Mouse (Mus musculus) limb, embryonic 11.5 days (tissue): ENCODE results near the gene 2210011C24Rik. TPM values are rescaled to one million over a fixed set of nuclear protein-coding genes. Genes with fewer than 3 reads are reported as not detected.

Source experiments
- ATAC-seq: fragments of 200-750 bp; cut with Nextera tagmentation; 2 replicates; pipeline ENCODE4 v1.8.0; 2017; ENCODE audit warnings: low read depth; ENCODE audit not compliant: insufficient number of reproducible peaks, low FRiP score, low TSS enrichment
- DNase-seq: peaks from one replicate; pipeline ENCODE4 v3.0.0-alpha.2; 2015; ENCODE audit warnings: low spot score
- H3K27ac ChIP-seq: fragments of 300-500 bp; sonication (generic); replicated peaks from 2 replicates; pipeline ENCODE4 v1.5.1; 2014; ENCODE audit warnings: low read depth, mild to moderate bottlenecking, low read length
- H3K27me3 ChIP-seq: fragments of 300-500 bp; sonication (generic); 2 replicates; pipeline ENCODE4 v1.6.1; 2014; ENCODE audit warnings: mild to moderate bottlenecking, low read length, mixed read lengths; ENCODE audit not compliant: control insufficient read depth, insufficient read depth
- H3K36me3 ChIP-seq: fragments of 300-500 bp; sonication (generic); 2 replicates; pipeline ENCODE4 v1.6.1; 2014; ENCODE audit warnings: mild to moderate bottlenecking, low read length, moderate library complexity, mixed read lengths; ENCODE audit not compliant: control insufficient read depth, insufficient read depth
- H3K4me1 ChIP-seq: fragments of 300-500 bp; sonication (generic); 2 replicates; pipeline ENCODE4 v1.6.1; 2014; ENCODE audit warnings: low read length, mixed read lengths; ENCODE audit not compliant: control insufficient read depth, insufficient read depth
- H3K4me2 ChIP-seq: fragments of 300-500 bp; sonication (generic); 2 replicates; pipeline ENCODE4 v1.6.1; 2014; ENCODE audit warnings: low read depth, mild to moderate bottlenecking, moderate library complexity; ENCODE audit not compliant: severe bottlenecking
- H3K4me3 ChIP-seq: fragments of 300-500 bp; sonication (generic); 2 replicates; pipeline ENCODE4 v1.5.1; 2014; ENCODE audit warnings: low read depth, low read length
- H3K9ac ChIP-seq: fragments of 300-500 bp; sonication (generic); 2 replicates; pipeline ENCODE4 v1.6.1; 2014; ENCODE audit warnings: mild to moderate bottlenecking, low read length
- H3K9me3 ChIP-seq: fragments of 300-500 bp; sonication (generic); 2 replicates; pipeline ENCODE4 v1.6.1; 2016; ENCODE audit warnings: low read length; ENCODE audit not compliant: control insufficient read depth
- WGBS: fragments of 180-500 bp; shearing (Covaris S2); extraction: QIAGEN DNeasy Blood & Tissue Kit; methylation state at CpG from one replicate; pipeline ENCODE4 v1.1.7; 2014; 5-methylcytosine and 5-hydroxymethylcytosine counted together
- polyA plus RNA-seq: library from polyadenylated mRNA; unstranded; fragments of >200 nt; fragmentation: Nextera tagmentation; extraction: Ambion mirVana; gene quantifications from 2 replicates; pipeline ENCODE4 v1.2.1, GENCODE M21; 2014

The 2210011C24Rik gene
- polyA plus RNA-seq, 1 experiment from 2014 or later, result 0.35 TPM

DNA sequence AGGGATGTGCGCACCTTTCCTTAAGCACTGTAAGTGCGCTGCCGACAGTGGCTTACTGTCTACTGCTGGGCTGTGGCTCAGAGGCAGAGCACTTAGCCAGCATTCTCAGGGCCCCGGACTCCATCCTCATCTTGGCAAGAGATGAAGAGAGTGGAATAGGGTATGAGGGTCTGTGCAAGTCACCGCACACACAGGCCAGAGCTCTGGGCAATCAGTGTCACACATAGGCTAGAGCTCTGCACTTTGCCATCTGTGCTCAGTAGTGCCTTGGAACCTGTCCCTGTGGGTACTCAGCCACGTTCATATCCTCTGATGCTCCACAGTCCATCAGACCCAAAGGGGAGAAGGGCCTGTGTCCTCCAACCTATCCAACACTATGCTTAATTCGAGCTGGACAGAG lies 30.4 kb downstream of the 2210011C24Rik start:
- ATAC-seq, result no peak
- no peak overlapping the region for H3K4me3 ChIP-seq
- peaks cover 8% of the 10 kb centered on the region for H3K4me1 ChIP-seq
- no peaks in the 10 kb centered on the region for H3K27me3 ChIP-seq
- no peak overlapping the region for H3K9ac ChIP-seq
- no peak for DNase-seq
- 97% methylated on average over 7 of the region's 7 CpGs for WGBS
- no peaks in the 10 kb centered on the region for H3K9me3 ChIP-seq
- no peak overlapping the region for H3K4me2 ChIP-seq
- peaks cover 20% of the 10 kb centered on the region for H3K36me3 ChIP-seq
- no peak overlapping the region for H3K27ac ChIP-seq

DNA sequence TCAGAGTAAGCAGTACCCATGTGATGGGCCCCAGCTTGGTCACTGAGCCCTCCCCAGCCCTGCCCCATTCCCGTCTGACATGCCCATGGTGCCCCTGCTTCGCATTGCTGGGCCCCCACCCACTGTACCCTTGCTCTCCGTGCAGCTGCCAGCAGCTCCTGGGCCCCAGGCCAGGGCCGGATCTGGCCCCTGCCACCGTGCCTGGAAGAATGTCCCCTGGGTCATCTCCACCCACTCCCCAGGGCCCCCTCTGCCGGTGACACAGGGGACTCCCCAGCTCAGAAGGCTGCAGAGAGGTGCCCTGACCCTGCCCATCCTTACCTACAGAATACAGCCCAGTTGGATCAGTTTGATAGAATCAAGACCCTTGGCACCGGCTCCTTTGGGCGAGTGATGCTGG lies 31.1 kb downstream of the 2210011C24Rik start:
- Histone ChIP-seq H3K4me1 (peaks cover 8% of the 10 kb centered on the region), H3K36me3 (peaks cover 17% of the 10 kb centered on the region), H3K27me3 (no peaks in the 10 kb centered on the region), H3K4me2 (no peak overlapping the region), H3K9ac (no peak overlapping the region), H3K9me3 (no peaks in the 10 kb centered on the region), H3K27ac (no peak overlapping the region), H3K4me3 (no peak overlapping the region)
- 79% methylated on average over 8 of the region's 8 CpGs for WGBS
- DNase-seq (no peak), ATAC-seq (no peak)

DNA sequence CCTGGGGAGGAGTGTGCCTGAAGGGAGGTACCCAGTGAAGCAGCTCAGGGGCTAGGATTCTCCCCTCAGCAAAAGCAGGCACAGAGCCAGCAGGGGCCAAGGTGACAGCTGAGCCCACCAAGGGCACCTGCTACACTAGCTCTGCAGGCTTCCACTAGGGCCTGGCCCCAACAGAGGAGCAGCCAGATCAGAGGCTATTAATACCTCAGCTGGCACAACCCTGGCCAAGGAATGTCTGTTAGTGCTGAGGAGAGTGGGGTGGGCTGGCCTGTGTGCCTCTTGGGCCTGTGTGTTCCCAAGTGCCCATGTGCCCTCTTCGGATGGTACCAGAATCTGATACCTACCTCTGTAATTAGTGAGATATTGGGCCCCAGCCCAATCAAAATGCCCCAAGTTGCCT lies 31.7 kb downstream of the 2210011C24Rik start:
- DNase-seq (no peak), ATAC-seq (no peak)
- Histone ChIP-seq H3K4me3 (no peak overlapping the region), H3K36me3 (peaks cover 17% of the 10 kb centered on the region), H3K4me2 (no peak overlapping the region), H3K9me3 (no peaks in the 10 kb centered on the region), H3K27ac (no peak overlapping the region), H3K4me1 (peaks cover 8% of the 10 kb centered on the region), H3K9ac (no peak overlapping the region), H3K27me3 (no peaks in the 10 kb centered on the region)
- 89% methylated on average over 1 of the region's 1 CpGs for WGBS

DNA sequence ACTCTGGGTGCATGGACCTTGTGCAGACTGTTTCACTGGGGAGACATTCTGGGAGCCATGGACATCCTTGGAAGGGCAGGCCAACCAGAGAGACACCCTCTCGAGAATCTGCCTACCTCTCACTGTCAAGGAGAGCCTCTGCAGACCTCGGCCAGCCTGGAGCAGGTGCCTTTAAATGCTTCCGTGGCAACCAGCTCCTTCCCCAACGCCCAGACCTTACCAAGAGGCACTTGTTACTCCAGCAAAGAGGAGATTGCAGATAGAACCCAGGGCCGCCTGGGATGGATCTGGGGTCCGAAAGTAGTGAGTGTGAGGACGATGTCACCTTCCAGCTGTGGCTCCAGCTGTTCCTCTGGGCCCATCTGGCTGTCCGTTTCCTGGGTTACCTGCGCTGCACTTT lies 33.8 kb downstream of the 2210011C24Rik start:
- ATAC-seq (no peak), DNase-seq (no peak)
- Histone ChIP-seq H3K9ac (no peak overlapping the region; the same call in 1 of the 2 replicates), H3K4me2 (no peak overlapping the region), H3K27me3 (no peaks in the 10 kb centered on the region), H3K4me3 (no peak overlapping the region), H3K4me1 (peaks cover 18% of the 10 kb centered on the region), H3K27ac (no peak overlapping the region), H3K9me3 (no peaks in the 10 kb centered on the region), H3K36me3 (peaks cover 11% of the 10 kb centered on the region)
- 73% methylated on average over 9 of the region's 9 CpGs for whole genome bisulfite sequencing

- Histone ChIP-seq H3K27me3 (no peaks in the 10 kb centered on the region), H3K27ac (peak overlapping the region; percentile 33; the same call in 1 of the 2 replicates), H3K36me3 (peaks cover 9% of the 10 kb centered on the region), H3K4me2 (0 out of 2 replicates have a peak overlapping the region, but pooled peaks have one; percentile 10), H3K4me3 (no peak overlapping the region), H3K9me3 (no peaks in the 10 kb centered on the region), H3K9ac (peak overlapping the region; percentile 13; the same call in 1 of the 2 replicates), H3K4me1 (peaks cover 18% of the 10 kb centered on the region)
- DNase-seq (no peak), ATAC-seq (no peak)
- 51% methylated on average over 6 of the region's 6 CpGs for WGBS
Observed at GRCm38 (mm10) chr8:83977646-83978045, 34.3 kb downstream of the 2210011C24Rik start.

DNA sequence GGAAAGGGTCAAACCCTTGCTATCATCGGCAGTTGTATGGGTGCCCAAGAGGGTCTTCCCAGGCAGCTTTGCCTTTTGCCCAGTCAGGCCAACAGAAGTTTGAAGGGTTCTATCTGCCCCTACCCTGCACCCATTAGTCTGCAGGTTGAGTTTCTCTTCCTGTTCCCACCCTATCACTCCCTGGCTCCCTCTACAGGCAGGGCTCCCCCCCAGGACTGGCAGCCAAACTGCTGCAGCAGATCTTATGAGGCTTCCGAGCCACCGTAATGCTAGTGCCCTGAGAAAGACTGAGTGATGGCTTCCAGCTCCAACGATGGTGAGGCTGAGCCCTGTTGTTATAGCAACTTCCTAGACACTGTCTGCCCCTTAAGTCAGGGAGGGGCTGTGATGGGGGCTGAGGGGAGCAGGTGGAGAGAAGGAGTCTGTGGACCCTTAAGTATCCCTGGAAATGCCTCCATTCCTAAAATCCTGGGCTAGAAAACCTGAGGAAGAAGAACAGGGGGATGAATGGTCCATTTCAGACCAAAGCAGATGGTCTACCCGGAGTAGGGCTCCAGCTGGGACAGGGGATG lies 35.1 kb downstream of the 2210011C24Rik start:
- ATAC-seq, result no peak
- Histone ChIP-seq H3K4me1 (peaks cover 20% of the 10 kb centered on the region), H3K27me3 (no peaks in the 10 kb centered on the region), H3K36me3 (peaks cover 9% of the 10 kb centered on the region), H3K9me3 (no peaks in the 10 kb centered on the region), H3K4me3 (no peak overlapping the region), H3K4me2 (0 out of 2 replicates have a peak overlapping the region, but pooled peaks have one; percentile 10), H3K9ac (no peak overlapping the region), H3K27ac (no peak overlapping the region; the same call in 1 of the 2 replicates)
- whole genome bisulfite sequencing, result 91% methylated on average over 5 of the region's 5 CpGs
- no peak for DNase-seq

DNA sequence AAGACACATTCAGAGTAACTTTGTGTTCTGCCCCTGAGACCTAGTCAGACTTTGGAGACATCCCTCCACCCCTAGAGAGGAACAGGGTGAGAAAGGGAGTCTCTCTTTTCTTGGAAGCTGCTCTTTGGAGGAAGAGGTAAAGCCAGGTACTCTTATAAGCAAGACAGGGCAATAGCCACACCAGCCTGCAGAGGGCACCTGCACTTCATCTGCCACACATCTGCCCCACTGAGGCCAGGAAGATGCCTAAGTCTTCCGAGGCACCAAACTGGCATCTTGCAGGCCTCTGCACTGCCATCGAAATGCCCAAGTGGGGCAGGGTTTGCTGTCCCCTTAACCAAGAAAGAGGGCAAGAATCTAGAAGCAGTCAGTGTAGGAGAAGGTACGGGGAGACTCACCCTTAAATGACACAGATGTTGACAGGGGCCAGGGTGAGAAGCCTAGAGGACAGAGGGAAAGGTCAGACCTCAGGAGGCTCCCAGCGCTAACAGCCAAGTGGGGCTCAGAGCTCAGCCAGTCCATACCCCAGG lies 35.8 kb downstream of the 2210011C24Rik start:
- H3K9ac ChIP-seq, result no peak overlapping the region
- H3K4me1 ChIP-seq, result peaks cover 21% of the 10 kb centered on the region
- H3K4me2 ChIP-seq, result no peak overlapping the region
- no peak overlapping the region for H3K27ac ChIP-seq
- H3K9me3 ChIP-seq, result no peaks in the 10 kb centered on the region
- no peak overlapping the region for H3K4me3 ChIP-seq
- H3K27me3 ChIP-seq, result no peaks in the 10 kb centered on the region
- peaks cover 6% of the 10 kb centered on the region for H3K36me3 ChIP-seq
- DNase-seq (no peak), ATAC-seq (no peak)
- 85% methylated on average over 4 of the region's 4 CpGs for WGBS

DNA sequence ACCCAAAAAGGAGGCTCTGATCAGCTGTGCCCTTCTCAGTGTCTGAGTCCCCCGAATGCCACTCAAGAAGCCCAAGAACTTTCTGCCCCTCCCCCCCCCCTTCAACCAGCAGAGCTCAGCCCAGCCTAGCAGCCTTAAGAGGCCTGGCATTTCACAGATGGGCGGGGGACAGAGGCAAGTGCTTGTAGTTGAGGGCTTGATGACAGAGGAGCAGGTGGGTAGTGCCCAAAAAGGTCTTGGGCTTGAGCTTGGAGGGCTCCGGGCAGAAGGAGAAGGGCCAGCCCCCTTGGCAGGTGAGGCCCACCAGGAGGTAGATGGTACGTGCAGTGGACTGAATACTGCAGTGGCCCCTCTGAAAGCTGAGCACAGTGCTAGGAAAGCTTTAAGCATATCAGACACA lies 37.5 kb downstream of the 2210011C24Rik start:
- Histone ChIP-seq H3K9me3 (no peaks in the 10 kb centered on the region), H3K27ac (no peak overlapping the region), H3K27me3 (no peaks in the 10 kb centered on the region), H3K36me3 (0 out of 2 replicates have a peak, but pooled peaks cover 1% of the 10 kb centered on the region), H3K4me3 (no peak overlapping the region), H3K4me1 (peaks cover 21% of the 10 kb centered on the region), H3K9ac (no peak overlapping the region), H3K4me2 (no peak overlapping the region)
- ATAC-seq, result no peak
- no peak for DNase-seq
- 80% methylated on average over 4 of the region's 4 CpGs for WGBS
